Mouse (Mus musculus) activated CD4-positive, CD25-positive, alpha-beta regulatory T cell, adult 4 months (primary cell): Measurements from ENCODE around the gene Tas1r1. TPM values are rescaled to one million over a fixed set of nuclear protein-coding genes. Genes with fewer than 3 reads are reported as not detected.

ENCODE experiments used
- ATAC-seq: one replicate; pipeline ENCODE4 v1.8.0; 2017
- polyA plus RNA-seq, 2 experiments: library from polyadenylated mRNA; unstranded; fragments of 100-300 nt; shearing (Covaris generic); gene quantifications; one replicate each; pipeline ENCODE4 v1.2.1; 2017

The Tas1r1 gene
- polyA plus RNA-seq, 2 experiments from 2014 or later: not detected

DNA sequence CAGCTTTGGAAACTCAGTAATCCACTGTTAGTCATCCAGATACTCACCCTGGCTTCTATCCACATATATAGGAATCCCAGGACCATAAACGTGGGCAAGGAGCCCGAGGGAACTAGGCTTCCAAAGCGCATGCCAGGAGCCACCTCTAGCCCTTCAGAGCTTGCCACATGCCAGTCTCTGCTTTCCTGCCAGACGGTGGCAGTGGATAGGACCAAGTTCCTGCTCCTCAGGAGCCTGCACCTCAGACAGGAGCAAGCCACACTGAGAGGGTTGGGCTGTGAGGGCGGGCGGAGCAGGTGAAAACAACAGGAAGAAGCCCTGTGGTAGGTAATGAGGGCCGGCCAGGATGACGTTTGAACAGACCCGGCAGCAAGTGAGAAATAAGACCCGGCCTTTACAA is 52.5 kb downstream of the Tas1r1 start:
- peak; percentile 79 for ATAC-seq

DNA sequence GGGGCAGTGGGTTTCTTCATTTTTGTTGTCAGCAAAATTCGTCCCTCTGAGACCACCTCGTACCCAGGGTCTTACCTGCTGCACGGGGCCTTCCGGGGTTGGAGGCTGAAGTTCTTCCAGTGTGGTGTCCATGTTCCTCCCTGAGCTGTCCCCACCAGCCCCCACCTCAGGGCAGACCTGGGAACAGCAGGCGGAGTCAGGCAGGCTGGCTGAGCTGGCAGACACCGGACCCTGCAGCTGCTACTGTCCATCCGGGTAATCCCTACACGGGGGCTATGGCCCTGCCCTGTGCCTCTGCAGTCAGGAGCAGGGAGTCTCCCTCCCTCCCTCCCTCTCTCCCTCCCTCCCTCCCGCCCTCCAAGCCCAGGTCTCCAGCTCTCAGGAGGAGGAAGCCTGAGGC is 54.8 kb downstream of the Tas1r1 start:
- no peak for ATAC-seq

DNA sequence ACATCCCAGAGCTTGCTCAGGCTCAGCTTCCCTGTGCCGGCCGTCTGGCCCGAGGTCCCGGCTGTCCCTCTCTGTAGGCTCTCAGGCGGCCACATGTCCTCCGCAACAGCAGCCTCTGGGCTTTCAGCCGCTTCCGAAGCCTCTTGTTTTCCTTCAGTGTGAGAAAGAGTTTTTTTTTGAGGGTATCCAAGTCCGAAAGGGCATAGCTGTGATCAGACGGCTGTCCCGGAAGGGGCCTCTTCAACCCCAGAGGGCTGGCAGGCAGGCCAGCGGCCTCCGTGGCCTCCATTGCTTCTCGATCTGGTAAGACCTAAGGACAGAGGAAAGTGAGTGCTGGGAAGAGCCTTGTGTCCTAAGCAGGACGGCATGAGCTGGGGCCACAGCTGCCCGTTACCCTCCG is 55.3 kb downstream of the Tas1r1 start:
- ATAC-seq: no peak

- ATAC-seq: peak; percentile 48
Measured at GRCm38 (mm10) chr4:151981363-151981762, 57.0 kb downstream of the Tas1r1 start.

- ATAC-seq: no peak
Measured at GRCm38 (mm10) chr4:151980699-151981098, 57.7 kb downstream of the Tas1r1 start.

Other genes with a start within 250 kb of the Tas1r1 start
- 10 to 100 TPM; 45.5 to 49.5 TPM for gene Camta1, start 176.7 kb downstream of the Tas1r1 start, polyA plus RNA-seq
- 10 to 100 TPM; 27.9 to 31.7 TPM for gene Dnajc11, start 104.9 kb downstream of the Tas1r1 start, polyA plus RNA-seq
- gene Thap3, start 49.6 kb downstream of the Tas1r1 start, polyA plus RNA-seq: 100 to 1,000 TPM in 1 of 2 experiments, 10 to 100 TPM in 1; 89.8 to 107 TPM
- 1 to 10 TPM; 2.3 to 3.0 TPM for gene Phf13, start 42.3 kb downstream of the Tas1r1 start, polyA plus RNA-seq
- 1 to 10 TPM; 2.2 to 4.2 TPM for gene Klhl21, start 29.8 kb downstream of the Tas1r1 start, polyA plus RNA-seq
- 10 to 100 TPM; 14.1 to 22.0 TPM for gene Zbtb48, start 10.9 kb downstream of the Tas1r1 start, polyA plus RNA-seq
- 10 to 100 TPM; 11.3 to 14.6 TPM for gene Nol9, start 753 bp upstream of the Tas1r1 start, polyA plus RNA-seq
- gene Plekhg5, start 33.9 kb upstream of the Tas1r1 start, polyA plus RNA-seq: 1 to 10 TPM; 1.3 to 2.6 TPM
- gene Tnfrsf25, start 77.4 kb upstream of the Tas1r1 start, polyA plus RNA-seq: 100 to 1,000 TPM; 132 to 150 TPM
- gene Espn, start 113.8 kb upstream of the Tas1r1 start, polyA plus RNA-seq: 1 to 10 TPM; 6.9 to 8.3 TPM
- not detected for gene Hes2, start 120.3 kb upstream of the Tas1r1 start, polyA plus RNA-seq
- 100 to 1,000 TPM; 134 to 172 TPM for gene Acot7, start 139.6 kb upstream of the Tas1r1 start, polyA plus RNA-seq
- gene Gpr153, start 235.7 kb upstream of the Tas1r1 start, polyA plus RNA-seq: not detected